Mouse (Mus musculus): ENCODE data around the gene Sptbn2. TPM values are rescaled to one million over a fixed set of nuclear protein-coding genes. Genes with fewer than 3 reads are reported as not detected.

Gene Sptbn2
- polyA plus RNA-seq, 1 experiment = not detected

DNA sequence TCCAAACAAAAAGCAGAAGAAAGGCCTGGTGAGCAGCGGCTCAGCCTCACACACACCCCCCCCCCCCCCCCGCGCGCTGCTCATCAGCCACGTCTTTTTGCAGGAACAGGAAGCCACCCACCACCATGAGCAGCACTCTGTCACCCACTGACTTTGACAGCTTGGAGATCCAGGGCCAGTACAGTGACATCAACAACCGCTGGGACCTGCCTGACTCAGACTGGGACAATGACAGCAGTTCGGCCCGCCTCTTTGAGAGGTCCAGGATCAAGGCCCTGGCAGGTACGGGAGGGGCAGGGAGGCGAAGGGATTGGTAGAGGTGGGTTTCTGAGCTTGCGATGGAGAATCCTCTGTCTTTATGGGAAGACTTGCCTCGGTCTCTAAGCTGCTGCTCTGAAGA is 7.7 kb downstream of the Sptbn2 start:
- H3K36me3 ChIP-seq (ENCODE audit: control insufficient read depth) = no peaks in the 10 kb centered on the region
- H3K4me1 ChIP-seq (ENCODE audit: control insufficient read depth) = peaks cover 4% of the 10 kb centered on the region
- H3K9me3 ChIP-seq (ENCODE audit: control insufficient read depth, low read length) = no peaks in the 10 kb centered on the region
- peaks cover 28% of the 10 kb centered on the region for H3K27me3 ChIP-seq (ENCODE audit: control insufficient read depth)
- TF ChIP-seq TAL1 (IDR thresholded peaks at IDR 0.05; ENCODE audit: low read length) (no peak), GATA1 (IDR thresholded peaks at IDR 0.05; ENCODE audit: low read length) (no peak)
- H3K4me3 ChIP-seq (replicated peaks) = no peak overlapping the region

DNA sequence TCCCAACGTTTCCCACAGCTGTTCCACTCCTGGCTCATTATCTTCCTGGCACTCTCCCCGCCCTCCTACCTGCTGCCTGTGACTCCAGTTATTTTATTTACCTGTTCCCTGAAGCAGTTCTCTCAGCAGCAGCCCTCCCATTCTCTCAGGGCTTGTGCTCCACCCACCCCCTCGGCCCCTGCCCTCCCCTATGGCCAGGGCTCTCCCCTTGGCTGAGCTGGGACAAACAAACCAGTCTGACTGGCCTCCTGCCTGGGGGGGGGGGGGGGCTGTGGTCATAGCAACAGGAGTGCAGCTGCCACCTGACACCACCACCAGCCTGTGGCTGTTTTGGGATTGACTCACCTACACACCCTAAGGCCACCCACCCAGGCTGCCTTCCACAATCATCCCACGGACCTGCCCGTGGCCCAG is 8.4 kb downstream of the Sptbn2 start:
- peaks cover 4% of the 10 kb centered on the region for H3K4me1 ChIP-seq (ENCODE audit: control insufficient read depth)
- H3K36me3 ChIP-seq (ENCODE audit: control insufficient read depth) = no peaks in the 10 kb centered on the region
- H3K27me3 ChIP-seq (ENCODE audit: control insufficient read depth) = peaks cover 22% of the 10 kb centered on the region
- H3K4me3 ChIP-seq (replicated peaks) = no peak overlapping the region
- TF ChIP-seq GATA1 (IDR thresholded peaks at IDR 0.05; ENCODE audit: low read length) = no peak
- TF ChIP-seq TAL1 (IDR thresholded peaks at IDR 0.05; ENCODE audit: low read length) = no peak
- H3K9me3 ChIP-seq (ENCODE audit: control insufficient read depth, low read length) = no peaks in the 10 kb centered on the region

DNA sequence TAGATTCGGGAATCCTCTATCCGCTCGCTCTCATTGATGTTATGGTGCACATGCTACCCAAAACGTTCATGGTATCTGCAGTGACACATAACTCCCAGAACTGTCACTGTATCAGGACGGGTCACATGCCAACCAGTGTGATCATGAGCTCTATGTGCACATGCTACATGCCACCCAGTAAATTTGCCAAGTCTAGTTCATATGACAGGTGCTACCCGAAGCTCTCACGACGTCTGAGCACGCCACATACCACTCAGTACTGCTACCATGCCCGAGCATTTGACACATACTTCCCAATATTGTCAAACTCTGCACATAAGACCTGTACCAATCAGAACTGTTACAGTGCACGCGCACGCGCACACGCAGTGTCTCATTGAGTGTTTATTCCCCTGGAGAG is 9.1 kb downstream of the Sptbn2 start:
- H3K4me1 ChIP-seq (ENCODE audit: control insufficient read depth) = peaks cover 4% of the 10 kb centered on the region
- no peak overlapping the region for H3K4me3 ChIP-seq (replicated peaks)
- no peaks in the 10 kb centered on the region for H3K36me3 ChIP-seq (ENCODE audit: control insufficient read depth)
- TF ChIP-seq TAL1 (IDR thresholded peaks at IDR 0.05; ENCODE audit: low read length) (no peak), GATA1 (IDR thresholded peaks at IDR 0.05; ENCODE audit: low read length) (no peak)
- H3K27me3 ChIP-seq (ENCODE audit: control insufficient read depth) = peaks cover 14% of the 10 kb centered on the region
- no peaks in the 10 kb centered on the region for H3K9me3 ChIP-seq (ENCODE audit: control insufficient read depth, low read length)

DNA sequence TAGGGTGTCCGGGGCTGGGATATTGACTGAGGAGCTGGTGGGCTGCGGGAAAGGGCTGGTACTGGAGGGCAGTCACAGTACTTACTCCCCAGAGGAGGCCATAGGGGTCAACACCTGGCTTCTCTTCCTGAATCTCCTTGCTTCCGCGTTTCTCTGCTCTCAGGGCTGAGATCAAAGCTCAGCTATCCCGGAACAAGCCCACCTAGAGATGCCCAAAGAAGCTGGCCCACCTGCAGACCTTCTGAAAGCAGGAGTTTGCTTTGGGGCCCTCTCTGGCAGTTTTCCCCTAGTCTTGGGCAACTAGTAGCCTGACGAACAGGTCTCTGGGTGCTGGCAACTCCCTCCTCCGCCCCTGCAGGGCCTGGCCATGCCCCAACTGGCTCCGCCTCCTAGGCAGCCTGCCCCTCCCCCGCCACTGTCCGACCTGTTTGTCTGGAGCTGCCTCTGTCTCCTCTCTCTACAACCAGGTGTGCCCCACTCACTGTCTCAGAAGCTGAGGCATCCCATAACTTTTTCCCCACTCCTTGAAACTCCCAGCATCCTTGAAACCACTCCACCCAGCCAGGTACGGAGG is 9.8 kb downstream of the Sptbn2 start:
- Histone ChIP-seq H3K36me3 (ENCODE audit: control insufficient read depth) (no peaks in the 10 kb centered on the region), H3K27me3 (ENCODE audit: control insufficient read depth) (peaks cover 11% of the 10 kb centered on the region), H3K4me1 (ENCODE audit: control insufficient read depth) (peaks cover 4% of the 10 kb centered on the region), H3K9me3 (ENCODE audit: control insufficient read depth, low read length) (no peaks in the 10 kb centered on the region), H3K4me3 (replicated peaks) (no peak overlapping the region)
- TF ChIP-seq TAL1 (IDR thresholded peaks at IDR 0.05; ENCODE audit: low read length) (no peak), GATA1 (IDR thresholded peaks at IDR 0.05; ENCODE audit: low read length) (no peak)

DNA sequence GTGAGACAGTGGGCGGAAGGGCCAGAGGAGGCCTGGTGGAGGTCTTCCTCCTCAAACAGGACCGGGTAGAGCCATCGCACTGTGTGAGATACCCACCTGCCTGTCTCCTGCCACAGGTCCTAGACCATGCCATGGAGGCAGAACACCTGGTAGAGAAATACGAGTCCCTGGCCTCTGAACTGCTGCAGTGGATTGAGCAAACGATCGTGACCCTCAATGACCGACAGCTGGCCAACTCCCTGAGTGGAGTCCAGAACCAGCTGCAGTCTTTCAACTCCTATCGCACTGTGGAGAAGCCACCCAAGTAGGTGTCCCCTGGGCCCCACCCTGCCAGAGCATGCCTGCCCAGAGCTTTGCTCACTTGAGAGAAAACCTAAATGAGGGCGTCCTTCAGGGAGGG is 18.2 kb downstream of the Sptbn2 start:
- H3K4me1 ChIP-seq (ENCODE audit: control insufficient read depth) = no peaks in the 10 kb centered on the region
- no peaks in the 10 kb centered on the region for H3K9me3 ChIP-seq (ENCODE audit: control insufficient read depth, low read length)
- no peak overlapping the region for H3K4me3 ChIP-seq (replicated peaks)
- TF ChIP-seq GATA1 (IDR thresholded peaks at IDR 0.05; ENCODE audit: low read length) (no peak), TAL1 (IDR thresholded peaks at IDR 0.05; ENCODE audit: low read length) (no peak)
- no peaks in the 10 kb centered on the region for H3K27me3 ChIP-seq (ENCODE audit: control insufficient read depth)
- no peaks in the 10 kb centered on the region for H3K36me3 ChIP-seq (ENCODE audit: control insufficient read depth)

DNA sequence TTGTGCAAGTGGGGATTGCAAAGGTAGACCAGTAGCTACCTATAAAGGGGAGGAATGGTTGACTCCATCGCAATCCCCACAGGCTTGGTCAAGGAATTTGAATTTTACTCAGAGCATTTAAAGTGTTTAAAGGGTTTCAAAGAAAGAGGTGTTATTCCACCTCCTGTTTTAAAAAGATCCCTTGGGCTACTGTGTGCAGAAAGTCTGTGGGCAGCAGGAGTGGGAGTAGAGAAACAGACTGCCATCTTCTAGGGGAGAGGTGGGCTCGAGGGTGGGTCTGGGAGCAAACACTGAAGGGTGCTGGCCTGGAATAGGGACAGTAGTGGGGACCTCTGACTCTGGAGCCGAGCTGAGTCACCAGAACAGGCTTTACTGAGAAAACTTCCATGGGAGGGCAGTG is 22.1 kb downstream of the Sptbn2 start:
- no peaks in the 10 kb centered on the region for H3K27me3 ChIP-seq (ENCODE audit: control insufficient read depth)
- H3K36me3 ChIP-seq (ENCODE audit: control insufficient read depth) = no peaks in the 10 kb centered on the region
- TF ChIP-seq TAL1 (IDR thresholded peaks at IDR 0.05; ENCODE audit: low read length) (no peak), GATA1 (IDR thresholded peaks at IDR 0.05; ENCODE audit: low read length) (no peak)
- no peaks in the 10 kb centered on the region for H3K4me1 ChIP-seq (ENCODE audit: control insufficient read depth)
- no peak overlapping the region for H3K4me3 ChIP-seq (replicated peaks)
- no peaks in the 10 kb centered on the region for H3K9me3 ChIP-seq (ENCODE audit: control insufficient read depth, low read length)

DNA sequence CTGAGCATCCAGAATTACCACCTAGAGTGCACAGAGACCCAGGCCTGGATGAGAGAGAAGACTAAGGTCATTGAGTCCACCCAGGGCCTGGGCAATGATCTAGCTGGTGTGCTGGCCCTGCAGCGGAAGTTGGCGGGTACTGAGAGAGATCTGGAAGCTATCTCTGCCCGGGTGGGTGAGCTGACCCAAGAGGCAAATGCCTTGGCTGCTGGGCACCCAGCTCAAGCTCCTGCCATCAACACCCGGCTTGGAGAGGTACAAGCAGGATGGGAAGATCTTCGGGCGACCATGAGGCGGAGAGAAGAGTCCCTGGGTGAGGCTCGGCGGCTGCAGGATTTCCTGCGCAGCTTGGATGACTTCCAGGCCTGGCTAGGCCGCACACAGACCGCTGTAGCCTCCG is 26.9 kb downstream of the Sptbn2 start:
- no peaks in the 10 kb centered on the region for H3K27me3 ChIP-seq (ENCODE audit: control insufficient read depth)
- no peaks in the 10 kb centered on the region for H3K4me1 ChIP-seq (ENCODE audit: control insufficient read depth)
- no peaks in the 10 kb centered on the region for H3K36me3 ChIP-seq (ENCODE audit: control insufficient read depth)
- TF ChIP-seq TAL1 (IDR thresholded peaks at IDR 0.05; ENCODE audit: low read length) (no peak), GATA1 (IDR thresholded peaks at IDR 0.05; ENCODE audit: low read length) (no peak)
- no peaks in the 10 kb centered on the region for H3K9me3 ChIP-seq (ENCODE audit: control insufficient read depth, low read length)
- no peak overlapping the region for H3K4me3 ChIP-seq (replicated peaks)

DNA sequence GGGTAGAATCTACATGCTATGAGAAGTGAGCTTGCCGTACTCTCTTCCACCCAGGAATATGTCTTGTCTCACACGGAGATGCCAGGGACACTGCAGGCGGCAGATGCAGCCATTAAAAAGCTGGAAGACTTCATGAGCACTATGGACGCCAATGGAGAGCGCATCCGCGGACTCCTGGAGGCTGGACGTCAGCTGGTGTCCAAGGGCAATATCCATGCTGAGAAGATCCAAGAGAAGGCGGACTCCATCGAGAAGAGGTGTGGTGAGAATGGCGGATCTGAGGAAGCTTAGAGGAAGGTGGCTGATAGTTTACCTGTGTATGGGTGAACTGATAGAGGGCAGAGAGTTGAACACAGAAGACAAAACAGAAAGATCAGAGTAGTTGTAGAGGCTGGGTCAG is 28.1 kb downstream of the Sptbn2 start:
- no peaks in the 10 kb centered on the region for H3K36me3 ChIP-seq (ENCODE audit: control insufficient read depth)
- H3K4me3 ChIP-seq (replicated peaks) = no peak overlapping the region
- TF ChIP-seq TAL1 (IDR thresholded peaks at IDR 0.05; ENCODE audit: low read length) (no peak), GATA1 (IDR thresholded peaks at IDR 0.05; ENCODE audit: low read length) (no peak)
- H3K27me3 ChIP-seq (ENCODE audit: control insufficient read depth) = no peaks in the 10 kb centered on the region
- no peaks in the 10 kb centered on the region for H3K4me1 ChIP-seq (ENCODE audit: control insufficient read depth)
- no peaks in the 10 kb centered on the region for H3K9me3 ChIP-seq (ENCODE audit: control insufficient read depth, low read length)

DNA sequence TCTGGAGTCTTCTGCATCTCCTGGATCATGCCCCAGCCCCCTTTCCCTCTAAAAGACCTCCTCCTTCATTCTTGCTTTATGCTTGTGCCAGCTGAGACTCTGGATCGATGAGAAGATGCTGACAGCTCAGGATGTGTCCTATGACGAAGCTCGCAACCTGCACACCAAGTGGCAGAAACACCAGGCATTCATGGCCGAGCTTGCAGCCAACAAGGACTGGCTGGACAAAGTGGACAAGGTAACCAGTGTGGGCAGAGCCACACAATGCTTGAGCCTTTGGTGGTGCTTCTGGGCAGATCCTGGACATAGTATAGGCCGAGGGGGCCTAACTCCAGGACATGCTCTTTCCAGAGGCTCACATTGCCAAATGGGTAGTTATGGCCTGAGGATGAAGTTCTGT is 28.8 kb downstream of the Sptbn2 start:
- H3K4me3 ChIP-seq (replicated peaks) = no peak overlapping the region
- TF ChIP-seq TAL1 (IDR thresholded peaks at IDR 0.05; ENCODE audit: low read length) = no peak
- TF ChIP-seq GATA1 (IDR thresholded peaks at IDR 0.05; ENCODE audit: low read length) = no peak
- no peaks in the 10 kb centered on the region for H3K9me3 ChIP-seq (ENCODE audit: control insufficient read depth, low read length)
- H3K27me3 ChIP-seq (ENCODE audit: control insufficient read depth) = no peaks in the 10 kb centered on the region
- no peaks in the 10 kb centered on the region for H3K36me3 ChIP-seq (ENCODE audit: control insufficient read depth)
- H3K4me1 ChIP-seq (ENCODE audit: control insufficient read depth) = no peaks in the 10 kb centered on the region

DNA sequence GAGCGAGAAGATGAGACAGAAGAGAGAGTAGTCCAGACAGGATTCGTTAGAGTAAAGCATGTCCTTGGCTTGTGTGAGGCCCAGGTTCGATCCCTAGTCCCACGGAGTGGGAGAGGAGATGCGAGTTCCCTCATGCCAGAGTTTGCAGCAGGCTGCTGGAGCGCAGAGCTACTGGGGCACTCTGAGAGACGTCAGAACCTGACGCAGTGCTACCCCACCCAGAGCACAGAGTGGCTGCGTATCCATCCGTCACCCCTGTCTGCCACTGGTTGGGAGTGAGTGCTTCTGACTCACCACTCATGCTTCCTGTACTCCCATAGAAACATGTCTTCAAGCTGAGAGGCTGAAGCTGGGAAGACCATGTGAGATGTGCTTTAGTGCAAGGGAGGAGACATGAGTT is 30.5 kb downstream of the Sptbn2 start:
- Histone ChIP-seq H3K4me3 (replicated peaks) (no peak overlapping the region), H3K4me1 (ENCODE audit: control insufficient read depth) (no peaks in the 10 kb centered on the region), H3K9me3 (ENCODE audit: control insufficient read depth, low read length) (no peaks in the 10 kb centered on the region), H3K27me3 (ENCODE audit: control insufficient read depth) (no peaks in the 10 kb centered on the region), H3K36me3 (ENCODE audit: control insufficient read depth) (no peaks in the 10 kb centered on the region)
- TF ChIP-seq TAL1 (IDR thresholded peaks at IDR 0.05; ENCODE audit: low read length) (no peak), GATA1 (IDR thresholded peaks at IDR 0.05; ENCODE audit: low read length) (no peak)
